Comparison of ENCODE assay signal across 24 mouse cellular contexts in the genomic region with DNA sequence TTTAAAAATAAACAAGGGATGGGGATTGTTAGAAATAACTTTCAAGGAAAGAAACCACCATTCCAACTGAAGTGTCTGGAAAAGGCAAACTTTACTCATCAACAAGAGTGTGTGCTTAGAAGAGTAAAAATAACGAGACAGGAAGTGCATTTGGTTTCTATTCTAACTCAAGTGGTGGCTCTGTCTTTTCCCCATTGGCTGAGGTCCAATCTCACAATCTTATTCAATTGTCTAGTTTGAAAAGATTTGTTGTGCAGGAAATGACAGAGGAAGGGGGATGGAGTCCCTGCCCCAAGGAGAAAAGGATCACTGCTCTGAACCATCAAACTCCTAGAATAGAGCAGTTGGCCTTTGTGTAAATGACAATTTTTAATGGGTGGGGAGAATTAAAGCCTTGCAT. TPM values are rescaled to one million over a fixed set of nuclear protein-coding genes. Genes with fewer than 3 reads are reported as not detected.
DNase-seq lines count a peak whose midpoint lies in the region; ATAC-seq and TF ChIP-seq lines count a peak whose summit lies in the region.
"Had no signal": no experiment of that assay in that cellular context is flagged by ENCODE, and none has a peak within 500 bp of the region (broad histone marks: within the 10 kb centered on the region; RNA-seq: fewer than 3 reads in every experiment).

No protein-coding gene starts in this region.

- peak; percentile 32 for DNase-seq in kidney, adult 9 months
- DNase-seq in kidney, adult 11 months = no peak
- peak; percentile 52 for DNase-seq in lung, embryonic 14.5 days
- DNase-seq in lung, adult 18-20 months = no peak
- DNase-seq in CD4-positive, CD25-positive, alpha-beta regulatory T cell, adult 2 months (ENCODE audit: low read depth, low spot score) = peak; percentile 51
- DNase-seq in embryo, embryonic 11 days = no peak
- DNase-seq in adrenal gland, postnatal 10 days = no peak
- DNase-seq: adrenal gland, postnatal 25 days; cerebellum, adult 11-12 months; cerebellum, postnatal 10 days; liver; midbrain, embryonic 14.5 days; retina, postnatal 1 day; right cerebral cortex, postnatal 14 days had no signal

- H3K9ac ChIP-seq in lung, embryonic 14.5 days = no peak overlapping the region
- H3K9ac ChIP-seq: heart, embryonic 15.5 days; liver, embryonic 14.5 days; neural tube, embryonic 15.5 days; stomach, embryonic 15.5 days had no signal

- H3K4me3 ChIP-seq in lung, embryonic 14.5 days (ENCODE audit: low read depth, low read length) = no peak overlapping the region
- H3K4me3 ChIP-seq: erythroblast, embryonic 14.5 days; heart, embryonic 15.5 days; neural tube, embryonic 15.5 days; stomach, embryonic 15.5 days had no signal

- no peak for ATAC-seq in lung, embryonic 14.5 days (ENCODE audit: insufficient read depth)
- peak; percentile 87 for ATAC-seq in inflammation-experienced regulatory T-cells, adult 6 months
- ATAC-seq: forebrain, embryonic 16.5 days; hindbrain, embryonic 16.5 days; intestine, embryonic 16.5 days had no signal

- H3K4me1 ChIP-seq in lung, embryonic 14.5 days (ENCODE audit: insufficient read depth) = no peaks in the 10 kb centered on the region
- H3K4me1 ChIP-seq: heart, embryonic 15.5 days; neural tube, embryonic 15.5 days; stomach, embryonic 15.5 days had no signal

- no peak overlapping the region for H3K4me2 ChIP-seq in lung, embryonic 14.5 days
- H3K4me2 ChIP-seq: heart, embryonic 15.5 days; neural tube, embryonic 15.5 days; stomach, embryonic 15.5 days had no signal

- no peaks in the 10 kb centered on the region for H3K27me3 ChIP-seq in lung, embryonic 14.5 days (ENCODE audit: insufficient read depth, low read length)
- H3K27me3 ChIP-seq: heart, embryonic 15.5 days; neural tube, embryonic 15.5 days; stomach, embryonic 15.5 days had no signal

- no peaks in the 10 kb centered on the region for H3K9me3 ChIP-seq in lung, embryonic 14.5 days (ENCODE audit: low read depth, low read length)
- H3K9me3 ChIP-seq: G1E; heart, embryonic 15.5 days; neural tube, embryonic 15.5 days; stomach, embryonic 15.5 days had no signal

- 42% methylated on average over 1 of the region's 1 CpGs for WGBS in lung, embryonic 14.5 days

- H3K36me3 ChIP-seq in lung, embryonic 14.5 days (ENCODE audit: insufficient read depth) = no peaks in the 10 kb centered on the region
- H3K36me3 ChIP-seq: G1E; heart, embryonic 15.5 days; neural tube, embryonic 15.5 days; stomach, embryonic 15.5 days had no signal

- no peak overlapping the region for H3K27ac ChIP-seq in lung, embryonic 14.5 days (ENCODE audit: low read depth)
- H3K27ac ChIP-seq: heart, embryonic 15.5 days; liver, embryonic 14.5 days; neural tube, embryonic 15.5 days; stomach, embryonic 15.5 days had no signal

- TF ChIP-seq CTCF in lung, embryonic 14.5 days (IDR thresholded peaks at IDR 0.05; ENCODE audit: low read depth) = no peak

RNA-seq across cellular contexts. Expression of a gene that starts 41.6 kb away (rescaled TPM):
- polyA plus RNA-seq in lung, embryonic 14.5 days (2014; fragmentation: Nextera tagmentation; extraction: Ambion mirVana) = 82.8 and 83.0 TPM in 2 replicates
- polyA plus RNA-seq in inflammation-experienced regulatory T-cells, adult 6 months (2017; shearing (Covaris generic)) = 10 to 100 TPM; 25.4 to 31.4 (median 27.7) TPM
- 10 to 100 TPM; 57.3 to 59.6 TPM for total RNA-seq in adrenal gland, postnatal 10 days (2021)

Comparison
In these comparisons a context has a peak if more than half of its experiments do, and no peak if none do; other contexts are left out.
1. DNase-seq: peak in kidney, adult 9 months (single experiment), lung, embryonic 14.5 days (single experiment) and CD4-positive, CD25-positive, alpha-beta regulatory T cell, adult 2 months (single experiment); none in kidney, adult 11 months (single experiment), lung, adult 18-20 months (0 of 2), embryo, embryonic 11 days (single experiment) and adrenal gland, postnatal 10 days (single experiment).